Mouse (Mus musculus): ENCODE measurements around the gene Aup1. TPM values are rescaled to one million over a fixed set of nuclear protein-coding genes. Genes with fewer than 3 reads are reported as not detected.

Gene Aup1
- polyA plus RNA-seq, 1 experiment from 2014 or later: 175 TPM

DNA sequence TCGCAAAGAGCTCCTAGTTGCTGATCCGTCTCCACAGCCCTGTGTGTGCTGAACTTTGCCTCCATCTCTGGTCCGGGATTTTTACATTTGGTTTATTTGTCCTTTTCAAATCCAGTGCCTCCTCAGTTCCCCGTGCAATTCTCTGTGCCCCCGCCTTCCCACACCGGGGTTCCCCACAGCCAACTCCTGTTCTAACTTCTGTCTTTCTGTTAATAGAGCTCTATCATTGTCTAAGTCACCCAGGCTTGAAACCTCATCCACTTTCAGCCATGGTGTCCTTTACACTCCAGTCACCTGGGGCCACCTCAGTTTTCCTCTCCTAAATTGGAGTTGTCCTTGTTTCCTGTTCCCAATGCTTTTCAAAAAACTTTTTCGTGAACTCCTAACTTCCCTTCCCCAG, 43.1 kb upstream of the Aup1 start:
- WGBS (ENCODE audit: insufficient replicate concordance): 59% methylated on average over 7 of the region's 7 CpGs
- H3K9ac ChIP-seq (replicated peaks): no peak overlapping the region
- TF ChIP-seq EP300 (IDR thresholded peaks at IDR 0.05; ENCODE audit: low read depth) (no peak), CTCF (IDR thresholded peaks at IDR 0.05; ENCODE audit: low read depth) (no peak)

GRCm38 (mm10) chr6:83011756-83012155, 42.6 kb upstream of the Aup1 start:
- Histone ChIP-seq H3K27ac (ENCODE audit: low read depth) (peak overlapping the region; percentile 46; the same call in 1 of the 2 replicates), H3K4me3 (ENCODE audit: low read depth, low read length) (no peak overlapping the region), H3K4me2 (ENCODE audit: low read depth, low read length) (no peak overlapping the region), H3K4me1 (ENCODE audit: insufficient read depth) (peaks cover 42% of the 10 kb centered on the region), H3K36me3 (replicated peaks; ENCODE audit: insufficient read depth, low read length) (no peaks in the 10 kb centered on the region), H3K9ac (replicated peaks) (no peak overlapping the region), H3K9me3 (ENCODE audit: low read length) (no peaks in the 10 kb centered on the region), H3K27me3 (ENCODE audit: insufficient read depth, low read length) (no peaks in the 10 kb centered on the region)
- WGBS (ENCODE audit: insufficient replicate concordance): 73% methylated on average over 6 of the region's 6 CpGs
- DNase-seq (no peak), ATAC-seq (no peak)
- TF ChIP-seq CTCF (IDR thresholded peaks at IDR 0.05; ENCODE audit: low read depth) (peak; percentile 19; the same call in 1 of the 2 replicates), EP300 (IDR thresholded peaks at IDR 0.05; ENCODE audit: low read depth) (no peak)

More for the DNA sequence above, 43.1 kb upstream of the Aup1 start:
- Histone ChIP-seq H3K9me3 (ENCODE audit: low read length) (no peaks in the 10 kb centered on the region), H3K27me3 (ENCODE audit: insufficient read depth, low read length) (no peaks in the 10 kb centered on the region), H3K4me2 (ENCODE audit: low read depth, low read length) (no peak overlapping the region), H3K36me3 (replicated peaks; ENCODE audit: insufficient read depth, low read length) (no peaks in the 10 kb centered on the region), H3K4me3 (ENCODE audit: low read depth, low read length) (no peak overlapping the region), H3K27ac (ENCODE audit: low read depth) (no peak overlapping the region), H3K4me1 (ENCODE audit: insufficient read depth) (peaks cover 40% of the 10 kb centered on the region)
- no peak for DNase-seq
- no peak for ATAC-seq

GRCm38 (mm10) chr6:83013444-83013843, 40.9 kb upstream of the Aup1 start:
- Histone ChIP-seq H3K27ac (ENCODE audit: low read depth) (peak overlapping the region; percentile 97), H3K4me1 (ENCODE audit: insufficient read depth) (peaks cover 45% of the 10 kb centered on the region), H3K27me3 (ENCODE audit: insufficient read depth, low read length) (no peaks in the 10 kb centered on the region), H3K9me3 (ENCODE audit: low read length) (no peaks in the 10 kb centered on the region), H3K9ac (replicated peaks) (peak overlapping the region; percentile 47), H3K4me2 (ENCODE audit: low read depth, low read length) (peak overlapping the region; percentile 42), H3K4me3 (ENCODE audit: low read depth, low read length) (no peak overlapping the region), H3K36me3 (replicated peaks; ENCODE audit: insufficient read depth, low read length) (no peaks in the 10 kb centered on the region)
- 44% methylated on average over 5 of the region's 5 CpGs for WGBS (ENCODE audit: insufficient replicate concordance)
- DNase-seq (no peak), ATAC-seq (no peak)
- TF ChIP-seq EP300 (IDR thresholded peaks at IDR 0.05; ENCODE audit: low read depth) (no peak), CTCF (IDR thresholded peaks at IDR 0.05; ENCODE audit: low read depth) (no peak)

DNA sequence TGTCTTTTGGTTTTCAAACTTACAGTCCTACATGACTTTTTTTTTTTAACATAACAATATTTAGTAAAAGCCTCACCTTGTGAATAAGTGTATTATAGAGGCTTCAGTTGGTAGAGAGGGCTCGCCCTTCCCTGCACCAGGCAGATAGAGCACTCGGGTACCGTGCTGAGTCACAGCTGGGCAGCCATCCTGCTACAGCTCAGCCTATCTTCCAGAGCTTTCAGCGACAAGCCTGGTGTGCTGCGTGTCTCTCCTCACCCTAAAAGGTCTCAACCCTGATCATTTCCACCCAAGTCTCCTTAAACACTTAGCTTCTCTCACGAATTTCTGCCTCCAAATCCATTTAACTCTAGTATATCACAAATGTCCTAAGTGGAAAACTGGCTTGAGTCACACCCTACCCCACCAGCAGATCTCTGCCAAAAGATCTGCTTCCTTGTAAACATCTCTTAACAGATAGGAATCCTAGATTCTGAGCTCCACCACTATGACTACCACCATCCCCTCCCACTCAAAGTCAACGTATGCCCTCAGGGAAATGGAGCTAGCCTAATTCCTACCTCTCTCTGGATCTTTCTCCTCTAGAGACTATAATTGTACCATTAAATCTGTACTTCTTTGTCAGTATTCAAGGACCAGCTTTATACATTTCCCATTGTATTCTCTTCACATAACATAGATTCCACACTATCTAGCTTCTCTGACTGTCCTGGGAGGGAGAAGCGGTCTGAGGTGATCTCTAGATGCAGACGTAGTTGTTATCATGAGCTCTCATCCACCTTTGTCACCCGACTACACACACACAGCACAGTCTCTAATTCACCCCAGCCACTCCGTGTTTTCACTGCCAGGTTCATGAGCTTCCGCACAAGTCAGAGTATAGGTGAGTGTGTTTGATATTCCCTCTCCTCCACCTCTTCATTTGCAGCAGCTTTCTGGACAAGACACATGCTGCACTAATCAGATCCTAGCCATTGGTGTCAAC, 39.5 kb upstream of the Aup1 start:
- peak; percentile 78 for DNase-seq
- Histone ChIP-seq H3K9me3 (ENCODE audit: low read length) (no peaks in the 10 kb centered on the region), H3K27me3 (ENCODE audit: insufficient read depth, low read length) (no peaks in the 10 kb centered on the region), H3K4me3 (ENCODE audit: low read depth, low read length) (no peak overlapping the region), H3K27ac (ENCODE audit: low read depth) (peak overlapping the region; percentile 97), H3K4me1 (ENCODE audit: insufficient read depth) (peaks cover 48% of the 10 kb centered on the region), H3K9ac (replicated peaks) (peak overlapping the region; percentile 57), H3K4me2 (ENCODE audit: low read depth, low read length) (peak overlapping the region; percentile 42), H3K36me3 (replicated peaks; ENCODE audit: insufficient read depth, low read length) (no peaks in the 10 kb centered on the region)
- ATAC-seq: peak; percentile 98
- no peak for TF ChIP-seq CTCF (IDR thresholded peaks at IDR 0.05; ENCODE audit: low read depth)
- TF ChIP-seq EP300 (IDR thresholded peaks at IDR 0.05; ENCODE audit: low read depth): peak; percentile 93
- 43% methylated on average over 12 of the region's 12 CpGs for WGBS (ENCODE audit: insufficient replicate concordance)

- Histone ChIP-seq H3K27ac (ENCODE audit: low read depth) (peak overlapping the region; percentile 97), H3K36me3 (replicated peaks; ENCODE audit: insufficient read depth, low read length) (no peaks in the 10 kb centered on the region), H3K4me3 (ENCODE audit: low read depth, low read length) (no peak overlapping the region), H3K4me2 (ENCODE audit: low read depth, low read length) (peak overlapping the region; percentile 42; the same call in 1 of the 2 replicates), H3K9ac (replicated peaks) (no peak overlapping the region), H3K9me3 (ENCODE audit: low read length) (no peaks in the 10 kb centered on the region), H3K27me3 (ENCODE audit: insufficient read depth, low read length) (no peaks in the 10 kb centered on the region), H3K4me1 (ENCODE audit: insufficient read depth) (peaks cover 46% of the 10 kb centered on the region)
- DNase-seq (no peak), ATAC-seq (no peak)
- no peak for TF ChIP-seq CTCF (IDR thresholded peaks at IDR 0.05; ENCODE audit: low read depth)
- TF ChIP-seq EP300 (IDR thresholded peaks at IDR 0.05; ENCODE audit: low read depth): no peak
- WGBS (ENCODE audit: insufficient replicate concordance): 76% methylated on average over 2 of the region's 2 CpGs
Observed at GRCm38 (mm10) chr6:83015749-83016148, 38.6 kb upstream of the Aup1 start.

DNA sequence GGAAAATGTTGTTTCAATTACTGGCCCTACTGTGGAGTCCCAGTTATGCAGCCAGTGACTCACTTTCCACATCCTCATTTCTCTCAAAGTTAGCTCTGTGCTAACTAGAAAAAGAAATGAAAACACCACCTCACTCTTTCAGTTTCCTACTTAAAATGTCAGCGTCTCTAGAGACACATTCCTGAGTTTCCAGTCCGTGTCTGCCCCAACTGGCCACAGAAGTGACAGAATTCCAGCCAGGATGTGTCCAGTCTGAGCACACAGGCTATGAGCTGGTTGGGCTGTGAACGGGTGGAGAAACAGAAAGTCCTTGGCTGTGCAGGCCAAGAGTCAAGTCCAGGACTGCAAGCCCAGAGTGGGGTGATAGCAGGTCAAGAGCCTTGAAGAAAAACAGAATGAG, 37.1 kb upstream of the Aup1 start:
- Histone ChIP-seq H3K4me3 (ENCODE audit: low read depth, low read length) (no peak overlapping the region), H3K36me3 (replicated peaks; ENCODE audit: insufficient read depth, low read length) (no peaks in the 10 kb centered on the region), H3K4me1 (ENCODE audit: insufficient read depth) (peaks cover 56% of the 10 kb centered on the region), H3K9ac (replicated peaks) (no peak overlapping the region), H3K9me3 (ENCODE audit: low read length) (no peaks in the 10 kb centered on the region), H3K27ac (ENCODE audit: low read depth) (peak overlapping the region; percentile 56), H3K27me3 (ENCODE audit: insufficient read depth, low read length) (no peaks in the 10 kb centered on the region), H3K4me2 (ENCODE audit: low read depth, low read length) (no peak overlapping the region)
- DNase-seq (no peak), ATAC-seq (no peak)
- 67% methylated on average over 3 of the region's 3 CpGs for WGBS (ENCODE audit: insufficient replicate concordance)
- TF ChIP-seq EP300 (IDR thresholded peaks at IDR 0.05; ENCODE audit: low read depth) (no peak), CTCF (IDR thresholded peaks at IDR 0.05; ENCODE audit: low read depth) (no peak)
